Mouse (Mus musculus) liver, adult 2 months (tissue): ENCODE measurements at regions not wholly inside any gene's neighbourhood (a gene's known extent, or its start where the extent isn't known, plus 50 kb on each side); places are given as distances from the start of the nearest gene placed in this dataset.

ENCODE experiments used
- DNase-seq: peaks from one replicate; pipeline ENCODE4 v3.0.0-alpha.2; 2011; ENCODE audit warnings: low read depth, low spot score; ENCODE audit errors: extremely low read depth
- H3K27ac ChIP-seq: fragments of 200-500 bp; replicated peaks from 2 replicates; pipeline ENCODE4 v1.5.1; 2012; ENCODE audit warnings: low read depth, mild to moderate bottlenecking, control low read depth, inconsistent platforms, low read length; ENCODE audit not compliant: insufficient read depth
- H3K27me3 ChIP-seq: fragments of 200-500 bp; 2 replicates; pipeline ENCODE4 v1.6.1; 2012; ENCODE audit warnings: mild to moderate bottlenecking, moderate library complexity, low read length, inconsistent platforms; ENCODE audit not compliant: control insufficient read depth, insufficient read depth
- H3K36me3 ChIP-seq: fragments of 200-500 bp; 2 replicates; pipeline ENCODE4 v1.6.1; 2012; ENCODE audit warnings: low read length, inconsistent platforms; ENCODE audit not compliant: control insufficient read depth, insufficient read depth
- H3K4me1 ChIP-seq: fragments of 200-500 bp; 2 replicates; pipeline ENCODE4 v1.6.1; 2011; ENCODE audit warnings: low read length; ENCODE audit not compliant: control insufficient read depth, insufficient read depth
- H3K4me3 ChIP-seq: fragments of 200-500 bp; 2 replicates; pipeline ENCODE4 v1.5.1; 2011; ENCODE audit warnings: low read depth, mild to moderate bottlenecking, control low read depth, low read length, moderate library complexity; ENCODE audit not compliant: insufficient read depth
- H3K79me2 ChIP-seq: fragments of 200-500 bp; 2 replicates; pipeline ENCODE4 v1.6.1; 2012; ENCODE audit warnings: inconsistent platforms, mild to moderate bottlenecking, low read length, moderate library complexity; ENCODE audit not compliant: control insufficient read depth, insufficient read depth
- H3K9ac ChIP-seq: fragments of 200-500 bp; 2 replicates; pipeline ENCODE4 v1.6.1; 2012; ENCODE audit warnings: low read depth, mild to moderate bottlenecking, control low read depth, inconsistent platforms, low read length
- CTCF ChIP-seq: fragments of 200-500 bp; IDR thresholded peaks from 2 replicates; pipeline ENCODE4 v1.5.1; 2011; ENCODE audit warnings: low read depth, low read length, control low read depth
- POLR2A ChIP-seq: fragments of 200-500 bp; IDR thresholded peaks from 2 replicates; pipeline ENCODE4 v1.6.1; 2011; ENCODE audit warnings: low read length, control low read depth; ENCODE audit not compliant: insufficient read depth; ENCODE audit errors: extremely low read depth
- WGBS: fragments of 180-500 bp; shearing (Covaris S2); methylation state at CpG from one replicate; pipeline ENCODE4 v1.1.7; 2018; 5-methylcytosine and 5-hydroxymethylcytosine counted together

GRCm38 (mm10) chr4:12578102-12578501, 406.3 kb upstream of the Fam92a start:
- TF ChIP-seq POLR2A (no peak), CTCF (no peak)
- Histone ChIP-seq H3K79me2 (no peaks in the 10 kb centered on the region), H3K9ac (no peak overlapping the region), H3K4me3 (no peak overlapping the region), H3K27ac (no peak overlapping the region), H3K27me3 (no peaks in the 10 kb centered on the region), H3K36me3 (no peaks in the 10 kb centered on the region), H3K4me1 (no peaks in the 10 kb centered on the region)
- WGBS: 89% methylated on average over 4 of the region's 4 CpGs
- DNase-seq: no peak

- no peaks in the 10 kb centered on the region for H3K79me2 ChIP-seq
- H3K9ac ChIP-seq: no peak overlapping the region
- TF ChIP-seq POLR2A: no peak
- peak; percentile 18; the same call in 1 of the 2 replicates for TF ChIP-seq CTCF
- no peaks in the 10 kb centered on the region for H3K36me3 ChIP-seq
- H3K4me3 ChIP-seq: no peak overlapping the region
- H3K27ac ChIP-seq: no peak overlapping the region
- no peaks in the 10 kb centered on the region for H3K27me3 ChIP-seq
- DNase-seq: peak; percentile 16
- no peaks in the 10 kb centered on the region for H3K4me1 ChIP-seq
Measured at GRCm38 (mm10) chr4:12571881-12572280, 400.1 kb upstream of the Fam92a start.

GRCm38 (mm10) chr4:12570689-12571088, 398.9 kb upstream of the Fam92a start:
- DNase-seq: no peak
- WGBS: 60% methylated on average over 7 of the region's 7 CpGs
- Histone ChIP-seq H3K27ac (no peak overlapping the region), H3K4me1 (no peaks in the 10 kb centered on the region), H3K27me3 (no peaks in the 10 kb centered on the region), H3K9ac (no peak overlapping the region), H3K79me2 (no peaks in the 10 kb centered on the region), H3K4me3 (no peak overlapping the region), H3K36me3 (no peaks in the 10 kb centered on the region)
- TF ChIP-seq POLR2A (no peak), CTCF (no peak)

DNA sequence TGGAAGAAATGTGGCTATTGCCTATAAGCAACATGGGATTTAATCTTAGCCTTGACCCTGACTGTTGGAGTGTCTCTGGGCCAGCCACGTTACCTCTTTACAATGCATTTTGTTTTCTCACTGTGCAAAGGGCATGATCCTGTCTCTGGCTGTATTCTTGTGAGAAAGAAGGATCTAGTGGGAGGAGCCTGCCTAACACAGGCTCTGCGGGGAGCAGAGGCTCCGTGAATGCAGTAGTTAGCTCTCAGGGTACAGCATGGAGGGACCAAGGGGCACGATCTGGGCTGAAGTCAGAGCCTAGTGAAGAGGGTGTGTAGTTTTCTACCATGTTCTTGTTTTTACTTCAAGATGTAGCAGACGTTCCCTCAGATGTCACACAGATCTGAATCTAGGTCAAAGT, 395.8 kb upstream of the Fam92a start:
- H3K9ac ChIP-seq: no peak overlapping the region
- 50% methylated on average over 5 of the region's 5 CpGs for WGBS
- H3K4me1 ChIP-seq: no peaks in the 10 kb centered on the region
- no peaks in the 10 kb centered on the region for H3K27me3 ChIP-seq
- H3K4me3 ChIP-seq: no peak overlapping the region
- no peak overlapping the region for H3K27ac ChIP-seq
- TF ChIP-seq CTCF (no peak), POLR2A (no peak)
- no peaks in the 10 kb centered on the region for H3K79me2 ChIP-seq
- H3K36me3 ChIP-seq: no peaks in the 10 kb centered on the region
- no peak for DNase-seq

DNA sequence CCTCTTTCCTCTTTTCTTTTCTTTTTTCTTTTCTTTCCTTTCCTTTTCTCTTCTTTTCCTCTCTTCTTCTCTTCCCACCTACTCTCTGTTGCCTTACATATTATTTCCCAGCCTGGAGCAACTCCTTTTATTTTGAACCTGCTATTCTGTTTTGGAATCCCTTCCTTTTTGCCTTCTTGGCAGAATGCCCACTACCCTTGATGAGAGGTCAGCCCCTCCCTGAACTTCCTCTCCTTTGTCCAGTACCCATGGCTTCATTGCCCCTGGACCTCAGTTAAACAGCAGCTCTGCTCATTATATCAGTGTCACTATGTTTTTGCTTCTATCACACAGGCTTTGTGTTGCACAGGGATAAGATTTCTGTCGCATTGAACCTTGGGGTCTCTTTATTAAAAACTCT, 391.2 kb upstream of the Fam92a start:
- TF ChIP-seq CTCF: no peak
- no peak for TF ChIP-seq POLR2A
- WGBS: 56% methylated on average over 1 of the region's 1 CpGs
- no peaks in the 10 kb centered on the region for H3K4me1 ChIP-seq
- H3K36me3 ChIP-seq: no peaks in the 10 kb centered on the region
- no peaks in the 10 kb centered on the region for H3K27me3 ChIP-seq
- H3K4me3 ChIP-seq: no peak overlapping the region
- no peak overlapping the region for H3K27ac ChIP-seq
- DNase-seq: no peak
- H3K9ac ChIP-seq: no peak overlapping the region
- no peaks in the 10 kb centered on the region for H3K79me2 ChIP-seq

GRCm38 (mm10) chr4:12560546-12560945, 388.7 kb upstream of the Fam92a start:
- no peak for DNase-seq
- Histone ChIP-seq H3K36me3 (no peaks in the 10 kb centered on the region), H3K79me2 (no peaks in the 10 kb centered on the region), H3K9ac (no peak overlapping the region), H3K27ac (no peak overlapping the region), H3K4me3 (no peak overlapping the region), H3K27me3 (no peaks in the 10 kb centered on the region), H3K4me1 (no peaks in the 10 kb centered on the region)
- TF ChIP-seq CTCF: no peak
- no peak for TF ChIP-seq POLR2A
- 47% methylated on average over 3 of the region's 3 CpGs for WGBS
